Mouse (Mus musculus) thymus, postnatal 4 days (tissue): ENCODE results near the gene Ppp3r2.
A peak's percentile ranks its signal among the peaks of the same experiment; 100 is the strongest.

Experiments used
- DNase-seq: peaks from one replicate; pipeline ENCODE4 v3.0.0; 2021

Ppp3r2 gene

GRCm38 (mm10) chr4:49681812-49682211, at the start of gene Ppp3r2:
Gene Ppp3r2 (minus strand): TSS chr4:49682024.
- no peak for DNase-seq

GRCm38 (mm10) chr4:49729326-49729725, 47.5 kb upstream of the Ppp3r2 start:
- no peak for DNase-seq

GRCm38 (mm10) chr4:49723908-49724307, 42.1 kb upstream of the Ppp3r2 start:
- DNase-seq = no peak

GRCm38 (mm10) chr4:49691405-49692194, 9.8 kb upstream of the Ppp3r2 start:
- no peak for DNase-seq

- peak; percentile 28 for DNase-seq
Observed at GRCm38 (mm10) chr4:49688594-49689288, 6.9 kb upstream of the Ppp3r2 start.

- DNase-seq = no peak
Observed at GRCm38 (mm10) chr4:49680171-49680875, 1.5 kb downstream of the Ppp3r2 start.

GRCm38 (mm10) chr4:49676790-49677189, 5.0 kb downstream of the Ppp3r2 start:
- no peak for DNase-seq

GRCm38 (mm10) chr4:49676071-49676470, 5.8 kb downstream of the Ppp3r2 start:
- no peak for DNase-seq

- DNase-seq = no peak
Observed at GRCm38 (mm10) chr4:49664850-49665249, 17.0 kb downstream of the Ppp3r2 start.

GRCm38 (mm10) chr4:49662231-49662630, 19.6 kb downstream of the Ppp3r2 start:
- DNase-seq = no peak

GRCm38 (mm10) chr4:49661664-49662063, 20.2 kb downstream of the Ppp3r2 start:
- DNase-seq = no peak

GRCm38 (mm10) chr4:49659421-49659820, 22.4 kb downstream of the Ppp3r2 start:
- DNase-seq = no peak

GRCm38 (mm10) chr4:49639913-49640312, 41.9 kb downstream of the Ppp3r2 start:
- no peak for DNase-seq

- DNase-seq = no peak
Observed at GRCm38 (mm10) chr4:49637821-49638220, 44.0 kb downstream of the Ppp3r2 start.

- no peak for DNase-seq
Observed at GRCm38 (mm10) chr4:49632139-49632481, 49.7 kb downstream of the Ppp3r2 start.

GRCm38 (mm10) chr4:49631319-49632138, 50.3 kb downstream of the Ppp3r2 start, which contains the start of gene Rnf20:
Gene Rnf20 (plus strand): TSS chr4:49632006.
- peak; percentile 95 for DNase-seq

GRCm38 (mm10) chr4:49628941-49629340, 52.9 kb downstream of the Ppp3r2 start:
- no peak for DNase-seq
